Mouse (Mus musculus): ENCODE measurements around the gene Ttl.

- no peak for TF ChIP-seq CTCF (IDR thresholded peaks at IDR 0.05; ENCODE audit: control insufficient read depth, insufficient read depth, insufficient replicate concordance, low read depth, low read length)
- TF ChIP-seq POLR2A (IDR thresholded peaks at IDR 0.05; ENCODE audit: control insufficient read depth, low read depth, low read length), result no peak
Measured at GRCm38 (mm10) chr2:129118061-129118460, 52.3 kb downstream of the Ttl start.

Data from testis, adult 2 months (tissue).